Mouse (Mus musculus): ENCODE results near the gene Trappc12.

DNA sequence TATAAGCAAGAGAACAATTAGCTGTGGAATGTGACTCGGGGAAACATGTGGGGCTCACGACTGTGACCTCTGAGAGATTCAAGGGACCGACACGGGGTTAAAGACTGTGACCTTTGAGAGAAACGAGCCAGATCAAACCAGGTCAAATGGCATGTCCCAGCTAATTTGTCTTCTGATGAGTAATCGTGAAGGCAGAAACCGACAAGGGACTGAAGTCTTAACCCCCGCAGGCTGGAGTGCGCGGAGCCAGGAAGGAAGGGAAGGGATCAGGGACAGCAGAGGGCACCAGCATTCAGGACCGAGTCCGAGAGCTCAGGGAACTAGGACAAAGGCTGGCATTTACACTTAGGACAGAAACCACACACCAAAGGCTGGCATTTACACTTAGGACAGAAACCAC, 45.9 kb downstream of the Trappc12 start:
- no peak for TF ChIP-seq GATA1 (IDR thresholded peaks at IDR 0.05; ENCODE audit: low read length)
- TF ChIP-seq TAL1 (IDR thresholded peaks at IDR 0.05; ENCODE audit: low read length), result no peak

Measured in erythroblast, embryonic 14.5 days (primary cell).